Mouse (Mus musculus) bone marrow macrophage, adult 2 months (primary cell): ENCODE measurements at regions not wholly inside any gene's neighbourhood (a gene's known extent, or its start where the extent isn't known, plus 50 kb on each side); places are given as distances from the start of the nearest gene placed in this dataset.

Source experiments
- H3K27ac ChIP-seq: 2 replicates; pipeline ENCODE4 v1.5.1; 2012; ENCODE audit warnings: low read depth, low read length; ENCODE audit not compliant: insufficient read depth
- H3K4me1 ChIP-seq: 2 replicates; pipeline ENCODE4 v1.6.1; 2012; ENCODE audit warnings: low read length; ENCODE audit not compliant: control insufficient read depth, insufficient read depth
- H3K4me3 ChIP-seq: 2 replicates; pipeline ENCODE4 v1.5.1; 2012; ENCODE audit warnings: mild to moderate bottlenecking, low read length, moderate library complexity; ENCODE audit not compliant: insufficient read depth
- CTCF ChIP-seq: IDR thresholded peaks from 2 replicates; pipeline ENCODE4 v1.5.1; 2012; ENCODE audit warnings: low read depth, mild to moderate bottlenecking, low read length, moderate library complexity
- POLR2A ChIP-seq: IDR thresholded peaks from 2 replicates; pipeline ENCODE4 v1.6.1; 2012; ENCODE audit warnings: mild to moderate bottlenecking, low read depth, low read length, borderline replicate concordance

GRCm38 (mm10) chr4:67626641-67627040, 799.3 kb downstream of the Tlr4 start:
- H3K27ac ChIP-seq = no peak overlapping the region
- no peak overlapping the region for H3K4me3 ChIP-seq
- H3K4me1 ChIP-seq = no peaks in the 10 kb centered on the region
- no peak for TF ChIP-seq POLR2A
- TF ChIP-seq CTCF = no peak

GRCm38 (mm10) chr4:67646090-67646489, 818.7 kb downstream of the Tlr4 start:
- Histone ChIP-seq H3K4me1 (no peaks in the 10 kb centered on the region), H3K4me3 (no peak overlapping the region), H3K27ac (no peak overlapping the region)
- TF ChIP-seq CTCF (no peak), POLR2A (no peak)

GRCm38 (mm10) chr4:67662122-67662521, 834.7 kb downstream of the Tlr4 start:
- no peak for TF ChIP-seq POLR2A
- no peak for TF ChIP-seq CTCF
- H3K4me1 ChIP-seq = no peaks in the 10 kb centered on the region
- no peak overlapping the region for H3K4me3 ChIP-seq
- no peak overlapping the region for H3K27ac ChIP-seq

GRCm38 (mm10) chr4:67673961-67674360, 846.6 kb downstream of the Tlr4 start:
- TF ChIP-seq POLR2A = no peak
- no peak for TF ChIP-seq CTCF

GRCm38 (mm10) chr4:67677589-67677988, 850.2 kb downstream of the Tlr4 start:
- Histone ChIP-seq H3K4me1 (no peaks in the 10 kb centered on the region), H3K27ac (no peak overlapping the region), H3K4me3 (no peak overlapping the region)
- no peak for TF ChIP-seq CTCF
- no peak for TF ChIP-seq POLR2A

More at GRCm38 (mm10) chr4:67673961-67674360, 846.6 kb downstream of the Tlr4 start:
- no peak overlapping the region for H3K27ac ChIP-seq
- no peaks in the 10 kb centered on the region for H3K4me1 ChIP-seq
- H3K4me3 ChIP-seq = no peak overlapping the region

GRCm38 (mm10) chr4:67698438-67698837, 871.1 kb downstream of the Tlr4 start:
- no peak for TF ChIP-seq POLR2A
- TF ChIP-seq CTCF = no peak
- no peak overlapping the region for H3K27ac ChIP-seq
- H3K4me3 ChIP-seq = no peak overlapping the region
- H3K4me1 ChIP-seq = no peaks in the 10 kb centered on the region
